Mouse (Mus musculus): ENCODE results near the gene Abhd12b.

- TF ChIP-seq POLR2A (IDR thresholded peaks at IDR 0.05; ENCODE audit: insufficient read depth, low read depth, low read length) (no peak), CTCF (IDR thresholded peaks at IDR 0.05; ENCODE audit: insufficient read depth, low read depth, low read length) (no peak)
Observed at GRCm38 (mm10) chr12:70126626-70127025, 27.3 kb upstream of the Abhd12b start.
